Mouse (Mus musculus) activated CD4-positive, CD25-positive, alpha-beta regulatory T cell (primary cell): Measurements from ENCODE around the gene Lrrc34. TPM values are rescaled to one million over a fixed set of nuclear protein-coding genes. Genes with fewer than 3 reads are reported as not detected.

Experiments
- polyA plus RNA-seq, 2 experiments: library from polyadenylated mRNA; unstranded; fragments of 100-300 nt; shearing (Covaris generic); gene quantifications; one replicate each; pipeline ENCODE4 v1.2.1; 2017

The Lrrc34 gene
- under 1 TPM in 1 of 2 experiments, not detected in 1; 0.11 TPM for polyA plus RNA-seq

DNA sequence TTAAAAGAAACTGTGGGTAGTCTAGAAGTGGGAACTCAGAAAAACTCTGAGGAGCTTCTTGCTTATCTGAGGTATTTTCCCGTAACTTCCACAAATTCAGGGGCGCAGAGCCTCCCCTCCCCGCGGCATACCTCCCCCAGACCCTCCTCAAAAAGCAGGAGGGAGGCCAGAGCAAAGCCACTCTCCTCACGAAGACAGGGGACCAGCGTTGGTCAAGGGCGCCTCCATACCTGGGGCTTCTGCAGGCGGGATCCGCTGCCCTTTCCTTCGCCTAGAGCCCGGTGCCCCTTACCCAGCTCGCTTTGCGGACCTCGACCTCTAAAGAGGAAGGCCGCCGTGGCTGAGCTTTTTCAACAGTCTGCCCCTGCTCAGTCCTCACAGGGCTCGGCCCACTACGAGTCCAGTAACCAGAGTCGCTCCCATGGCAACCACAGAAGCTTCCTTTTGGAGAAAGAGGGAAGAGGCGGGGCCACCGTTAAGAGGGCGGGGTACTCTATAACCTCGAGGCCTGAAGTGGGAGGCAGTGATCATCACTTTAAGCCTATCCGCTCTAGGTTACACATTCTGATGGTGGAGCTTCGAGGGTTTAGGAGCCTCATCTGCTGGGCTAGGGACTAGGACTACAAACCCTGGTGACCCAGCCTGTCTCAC lies at the start of gene Lrrc34:
Gene Lrrc34, minus strand, starts transcription at position 430 of the 651 bp plus-strand sequence.

GRCm38 (mm10) chr3:30644207-30644606 lies 3.5 kb downstream of the Lrrc34 start, which contains the start of gene Lrriq4:
Lrriq4 (plus strand) TSS chr3:30644507.

DNA sequence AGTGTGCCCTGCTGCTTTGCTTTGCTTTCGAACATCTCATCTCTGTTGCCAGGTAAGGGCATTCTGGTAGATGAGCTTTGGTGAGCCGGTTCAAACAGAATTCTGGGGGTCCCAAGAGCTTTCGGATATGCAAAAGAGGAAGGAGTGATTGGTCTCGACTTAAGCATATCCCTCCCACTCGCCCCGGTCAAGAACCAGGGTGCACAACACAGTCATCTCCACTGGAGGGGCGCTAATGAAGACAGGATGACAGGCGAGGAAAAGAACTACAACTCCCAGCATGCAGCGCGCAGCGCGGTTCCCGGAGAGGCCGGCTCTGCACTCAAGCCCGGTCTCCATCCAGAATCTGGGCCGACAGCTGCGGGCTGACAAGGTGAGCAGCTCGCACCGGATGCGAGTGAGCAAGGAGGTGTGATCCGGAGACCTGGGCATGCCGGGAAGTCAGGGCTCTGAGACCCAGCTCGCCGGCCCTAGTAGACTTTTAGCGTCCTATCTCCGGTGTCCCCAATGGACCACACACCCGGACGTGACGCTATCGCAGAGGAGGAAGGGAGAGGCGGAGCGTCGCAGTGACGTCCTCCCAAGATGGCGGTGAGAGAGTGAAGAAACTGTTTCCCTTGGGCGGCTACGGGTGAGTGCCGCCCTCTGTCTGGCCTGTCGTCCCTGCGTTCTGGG lies 45.5 kb downstream of the Lrrc34 start, which contains the start of gene Mynn:
Gene Mynn, plus strand, starts transcription at position 1 of the 675 bp plus-strand sequence.

GRCm38 (mm10) chr3:30599711-30600545 lies 47.7 kb downstream of the Lrrc34 start, which contains the start of gene Actrt3:
Actrt3 (minus strand) TSS chr3:30599939.

Other genes with a start within 250 kb of the Lrrc34 start
- gene Mecom, start 99.9 kb downstream of the Lrrc34 start, polyA plus RNA-seq, result under 1 TPM; 0.14 to 0.28 TPM
- gene Actrt3, start 47.9 kb downstream of the Lrrc34 start, polyA plus RNA-seq, result not detected
- 10 to 100 TPM; 34.1 to 38.0 TPM for gene Mynn, start 45.8 kb downstream of the Lrrc34 start, polyA plus RNA-seq
- not detected for gene Lrriq4, start 3.4 kb downstream of the Lrrc34 start, polyA plus RNA-seq
- gene Lrrc31, start 52.0 kb upstream of the Lrrc34 start, polyA plus RNA-seq, result under 1 TPM; 0.08 to 0.69 TPM
- gene Samd7, start 98.4 kb upstream of the Lrrc34 start, polyA plus RNA-seq, result not detected
- 10 to 100 TPM; 67.8 to 78.8 TPM for gene Sec62, start 145.0 kb upstream of the Lrrc34 start, polyA plus RNA-seq
- 1 to 10 TPM; 4.4 to 7.3 TPM for gene Gpr160, start 208.1 kb upstream of the Lrrc34 start, polyA plus RNA-seq